7 mouse cellular contexts compared by ENCODE assay signal in the genomic region with DNA sequence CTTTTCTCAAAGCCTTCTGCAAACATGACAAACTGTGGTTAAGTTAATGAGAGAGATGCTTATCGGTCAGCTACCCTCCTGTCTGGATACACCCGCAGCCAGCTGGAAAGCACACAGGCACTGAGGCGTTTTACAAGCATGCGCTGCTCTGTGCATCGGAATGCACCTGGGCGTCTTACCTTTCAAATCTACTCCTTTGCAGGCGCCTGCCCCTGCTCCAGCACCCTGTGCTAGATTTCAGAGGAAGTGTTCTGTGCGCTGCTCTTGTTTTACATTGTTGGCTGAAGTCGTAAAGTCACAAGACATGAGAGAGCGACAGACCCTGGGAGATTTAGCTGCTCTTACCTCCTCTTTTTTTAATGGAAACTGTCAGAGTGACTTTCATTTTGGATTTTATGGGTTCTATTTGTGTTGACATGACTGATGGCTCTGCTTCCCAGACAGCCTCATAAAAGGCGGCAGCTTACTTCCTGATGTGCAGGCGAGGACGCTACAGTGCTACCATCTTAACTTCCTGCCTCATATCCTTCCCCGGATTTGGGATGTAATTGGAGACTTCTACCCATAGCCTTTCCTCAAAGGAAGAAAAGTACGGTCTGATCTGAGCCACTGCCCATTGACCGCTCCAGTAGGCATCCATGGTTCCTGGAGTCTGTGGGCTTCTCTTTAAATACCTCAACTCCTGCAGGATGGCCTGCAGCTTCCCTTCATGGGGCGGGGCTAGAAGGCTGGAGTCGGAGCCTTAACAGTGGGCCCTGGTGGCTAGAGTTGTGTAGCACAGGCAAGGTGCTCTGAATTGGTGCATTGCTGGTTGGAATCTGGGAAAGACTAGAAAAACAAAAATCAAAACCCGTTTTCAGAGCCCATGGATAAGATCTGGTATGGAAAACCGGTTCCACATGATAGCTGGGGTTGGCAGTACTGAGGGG. TPM values are rescaled to one million over a fixed set of nuclear protein-coding genes. Genes with fewer than 3 reads are reported as not detected.
DNase-seq lines count a peak whose midpoint lies in the region; ATAC-seq and TF ChIP-seq lines count a peak whose summit lies in the region.

No protein-coding gene starts in this region.

- H3K36me3 ChIP-seq in embryonic facial prominence, embryonic 14.5 days (ENCODE audit: control insufficient read depth, insufficient read depth, low read length) = no peaks in the 10 kb centered on the region
- no peaks in the 10 kb centered on the region for H3K36me3 ChIP-seq in limb, embryonic 14.5 days (ENCODE audit: control insufficient read depth, insufficient read depth, low read length)
- no peaks in the 10 kb centered on the region for H3K36me3 ChIP-seq in stomach, embryonic 16.5 days (ENCODE audit: control insufficient read depth, insufficient read depth, low read length)

- WGBS in embryonic facial prominence, embryonic 14.5 days = 49% methylated on average over 20 of the region's 20 CpGs
- WGBS in limb, embryonic 14.5 days = 7% methylated on average over 20 of the region's 20 CpGs
- 36% methylated on average over 20 of the region's 20 CpGs for WGBS in stomach, embryonic 16.5 days

- TF ChIP-seq POLR2A in limb, embryonic 14.5 days (IDR thresholded peaks at IDR 0.05; ENCODE audit: borderline replicate concordance, extremely low read depth, insufficient read depth, insufficient read length) = no peak

- peak overlapping the region; percentile 11; the same call in 1 of the 2 replicates for H3K4me2 ChIP-seq in embryonic facial prominence, embryonic 14.5 days (ENCODE audit: low read depth, low read length)
- H3K4me2 ChIP-seq in limb, embryonic 14.5 days (replicated peaks; ENCODE audit: low read depth, low read length, severe bottlenecking) = peak overlapping the region; percentile 59
- peak overlapping the region; percentile 41 for H3K4me2 ChIP-seq in stomach, embryonic 16.5 days (ENCODE audit: low read depth, low read length)

- no peak overlapping the region for H3K9ac ChIP-seq in embryonic facial prominence, embryonic 14.5 days (ENCODE audit: low read depth, low read length)
- no peak overlapping the region for H3K9ac ChIP-seq in limb, embryonic 14.5 days (ENCODE audit: low read depth, low read length, severe bottlenecking)
- 0 out of 2 replicates have a peak overlapping the region, but pooled peaks have one; percentile 2 for H3K9ac ChIP-seq in stomach, embryonic 16.5 days (ENCODE audit: low read length)

- no peak overlapping the region for H3K27ac ChIP-seq in embryonic facial prominence, embryonic 14.5 days (replicated peaks; ENCODE audit: low read depth, low read length)
- H3K27ac ChIP-seq in limb, embryonic 14.5 days (replicated peaks; ENCODE audit: low read depth, low read length) = peak overlapping the region; percentile 63; the same call in 1 of the 2 replicates
- H3K27ac ChIP-seq in stomach, embryonic 16.5 days (ENCODE audit: low read length) = no peak overlapping the region

- peaks cover 12% of the 10 kb centered on the region for H3K4me1 ChIP-seq in embryonic facial prominence, embryonic 14.5 days (ENCODE audit: control insufficient read depth, insufficient read depth, low read length)
- peaks cover 26% of the 10 kb centered on the region for H3K4me1 ChIP-seq in limb, embryonic 14.5 days (ENCODE audit: control insufficient read depth, insufficient read depth, low read length)
- peaks cover 16% of the 10 kb centered on the region for H3K4me1 ChIP-seq in stomach, embryonic 16.5 days (ENCODE audit: control insufficient read depth, insufficient read depth, low read length)

- H3K4me3 ChIP-seq in embryonic facial prominence, embryonic 14.5 days (ENCODE audit: low read depth, low read length) = no peak overlapping the region
- peak overlapping the region; percentile 24 for H3K4me3 ChIP-seq in limb, embryonic 14.5 days (replicated peaks; ENCODE audit: low read length)
- peak overlapping the region; percentile 12; the same call in 1 of the 2 replicates for H3K4me3 ChIP-seq in stomach, embryonic 16.5 days (replicated peaks; ENCODE audit: low read length)

- peak; percentile 21 for DNase-seq in right cerebral cortex, postnatal 25 days
- no peak for DNase-seq in right cerebral cortex, postnatal 10 days (ENCODE audit: low spot score in 2 of 2)
- peak; percentile 63 for DNase-seq in embryonic facial prominence, embryonic 14.5 days (ENCODE audit: low spot score)
- peak; percentile 68 for DNase-seq in limb, embryonic 14.5 days (ENCODE audit: low spot score)
- no peak for DNase-seq in left cerebral cortex, postnatal 36 days (ENCODE audit: low spot score in 2 of 2)
- no peak for DNase-seq in cerebellum, postnatal 4 days (ENCODE audit: low spot score in 2 of 2)

- intact Hi-C loops in left cerebral cortex, postnatal 36 days (cut with DNase I) = no loop called here

- ATAC-seq in embryonic facial prominence, embryonic 14.5 days (ENCODE audit: low read depth) = peak; percentile 69
- ATAC-seq in limb, embryonic 14.5 days (ENCODE audit: low FRiP score, low read depth) = peak; percentile 79; the same call in 1 of the 2 replicates
- peak; percentile 74; the same call in 1 of the 2 replicates for ATAC-seq in stomach, embryonic 16.5 days (ENCODE audit: insufficient read depth, low FRiP score)

- no peaks in the 10 kb centered on the region for H3K9me3 ChIP-seq in embryonic facial prominence, embryonic 14.5 days (ENCODE audit: control insufficient read depth, low read length)
- H3K9me3 ChIP-seq in limb, embryonic 14.5 days (ENCODE audit: control insufficient read depth, low read length) = no peaks in the 10 kb centered on the region
- H3K9me3 ChIP-seq in stomach, embryonic 16.5 days (replicated peaks; ENCODE audit: control insufficient read depth, low read length) = no peaks in the 10 kb centered on the region

- no peaks in the 10 kb centered on the region for H3K27me3 ChIP-seq in embryonic facial prominence, embryonic 14.5 days (replicated peaks; ENCODE audit: control insufficient read depth, insufficient read depth, low read length)
- no peaks in the 10 kb centered on the region for H3K27me3 ChIP-seq in limb, embryonic 14.5 days (ENCODE audit: control insufficient read depth, insufficient read depth, low read length)
- H3K27me3 ChIP-seq in stomach, embryonic 16.5 days (ENCODE audit: control insufficient read depth, insufficient read depth, low read length) = no peaks in the 10 kb centered on the region

RNA-seq across cellular contexts. Expression of gene Thsd4, which starts 40.9 kb away (rescaled TPM):
- polyA plus RNA-seq in embryonic facial prominence, embryonic 14.5 days (2014; fragmentation: Nextera tagmentation; extraction: Ambion mirVana) = 26.1 and 28.1 TPM in 2 replicates
- polyA plus RNA-seq in limb, embryonic 14.5 days (2012; rRNA removed) = 30.8 and 37.7 TPM in 2 replicates
- polyA plus RNA-seq in limb, embryonic 14.5 days (2014; fragmentation: Nextera tagmentation; extraction: Ambion mirVana) = 31.2 and 36.5 TPM in 2 replicates
- 18.7 and 20.0 TPM in 2 replicates for polyA plus RNA-seq in stomach, embryonic 16.5 days (2015; fragmentation: Nextera tagmentation; extraction: Ambion mirVana)
- total RNA-seq in left cerebral cortex, postnatal 36 days (2021) = 1 to 10 TPM; 4.7 to 4.8 TPM

Comparison
In these comparisons a context has a peak if more than half of its experiments do, and no peak if none do; other contexts are left out.
1. DNase-seq: peak in right cerebral cortex, postnatal 25 days (single experiment), embryonic facial prominence, embryonic 14.5 days (single experiment) and limb, embryonic 14.5 days (single experiment); none in right cerebral cortex, postnatal 10 days (0 of 2), left cerebral cortex, postnatal 36 days (0 of 2) and cerebellum, postnatal 4 days (0 of 2).
2. Peak in every context shown above with its lines, with median percentiles within 50 percentile points of each other: ATAC-seq and H3K4me2 ChIP-seq.